Mouse (Mus musculus): ENCODE results near the gene Usp29. TPM values are rescaled to one million over a fixed set of nuclear protein-coding genes. Genes with fewer than 3 reads are reported as not detected.
"Not testable (repeated sequence)": the region's sequence is repeated elsewhere in the genome, so short reads cannot be mapped to it uniquely, and the experiment has no call there.

Usp29 gene
- polyA plus RNA-seq, 1 experiment = not detected

GRCm38 (mm10) chr7:6889871-6890270 is 159.5 kb downstream of the Usp29 start:
- TF ChIP-seq CTCF (IDR thresholded peaks at IDR 0.05; ENCODE audit: insufficient read depth, low read depth, low read length) = no peak
- no peak for TF ChIP-seq POLR2A (IDR thresholded peaks at IDR 0.05; ENCODE audit: insufficient read depth, low read depth, low read length)
- Histone ChIP-seq H3K4me1 (ENCODE audit: control insufficient read depth, insufficient read depth, low read length) (no peaks in the 10 kb centered on the region; the same call in 1 of the 2 replicates), H3K27ac (ENCODE audit: insufficient read depth, low read depth, low read length) (no peak overlapping the region), H3K4me3 (ENCODE audit: insufficient read depth, low read depth, low read length) (no peak overlapping the region)
- WGBS = 94% methylated on average over 5 of the region's 5 CpGs

- no peak overlapping the region for H3K27ac ChIP-seq (ENCODE audit: insufficient read depth, low read depth, low read length)
- H3K4me3 ChIP-seq (ENCODE audit: insufficient read depth, low read depth, low read length) = no peak overlapping the region
- no peaks in the 10 kb centered on the region; the same call in 1 of the 2 replicates for H3K4me1 ChIP-seq (ENCODE audit: control insufficient read depth, insufficient read depth, low read length)
- WGBS = 49% methylated on average over 3 of the region's 3 CpGs
- no peak for TF ChIP-seq CTCF (IDR thresholded peaks at IDR 0.05; ENCODE audit: insufficient read depth, low read depth, low read length)
- no peak for TF ChIP-seq POLR2A (IDR thresholded peaks at IDR 0.05; ENCODE audit: insufficient read depth, low read depth, low read length)
These were observed 160.8 kb downstream of the Usp29 start for GRCm38 (mm10) chr7:6891206-6891605.

- not testable (repeated sequence) for H3K27ac ChIP-seq (ENCODE audit: insufficient read depth, low read depth, low read length)
- WGBS = 84% methylated on average over 4 of the region's 4 CpGs
These were observed 166.6 kb downstream of the Usp29 start for GRCm38 (mm10) chr7:6897021-6897420.

GRCm38 (mm10) chr7:6900672-6901071 is 170.3 kb downstream of the Usp29 start:
- 94% methylated on average over 7 of the region's 7 CpGs for WGBS
- H3K4me3 ChIP-seq (ENCODE audit: insufficient read depth, low read depth, low read length) = no peak overlapping the region
- H3K4me1 ChIP-seq (ENCODE audit: control insufficient read depth, insufficient read depth, low read length) = no peaks in the 10 kb centered on the region
- no peak overlapping the region for H3K27ac ChIP-seq (ENCODE audit: insufficient read depth, low read depth, low read length)
- TF ChIP-seq POLR2A (IDR thresholded peaks at IDR 0.05; ENCODE audit: insufficient read depth, low read depth, low read length) (no peak), CTCF (IDR thresholded peaks at IDR 0.05; ENCODE audit: insufficient read depth, low read depth, low read length) (no peak)

More at GRCm38 (mm10) chr7:6897021-6897420, 166.6 kb downstream of the Usp29 start:
- H3K4me3 ChIP-seq (ENCODE audit: insufficient read depth, low read depth, low read length); H3K4me1 ChIP-seq (ENCODE audit: control insufficient read depth, insufficient read depth, low read length): not testable (repeated sequence)

GRCm38 (mm10) chr7:6903489-6903888 is 173.1 kb downstream of the Usp29 start:
- no peak overlapping the region for H3K4me3 ChIP-seq (ENCODE audit: insufficient read depth, low read depth, low read length)
- no peak for TF ChIP-seq POLR2A (IDR thresholded peaks at IDR 0.05; ENCODE audit: insufficient read depth, low read depth, low read length)
- TF ChIP-seq CTCF (IDR thresholded peaks at IDR 0.05; ENCODE audit: insufficient read depth, low read depth, low read length) = no peak
- no peaks in the 10 kb centered on the region for H3K4me1 ChIP-seq (ENCODE audit: control insufficient read depth, insufficient read depth, low read length)
- 78% methylated on average over 8 of the region's 8 CpGs for WGBS
- no peak overlapping the region for H3K27ac ChIP-seq (ENCODE audit: insufficient read depth, low read depth, low read length)

GRCm38 (mm10) chr7:6910527-6910926 is 180.1 kb downstream of the Usp29 start:
- WGBS = 85% methylated on average over 7 of the region's 7 CpGs
- TF ChIP-seq POLR2A (IDR thresholded peaks at IDR 0.05; ENCODE audit: insufficient read depth, low read depth, low read length) = no peak
- no peak for TF ChIP-seq CTCF (IDR thresholded peaks at IDR 0.05; ENCODE audit: insufficient read depth, low read depth, low read length)
- Histone ChIP-seq H3K4me1 (ENCODE audit: control insufficient read depth, insufficient read depth, low read length) (peaks cover 6% of the 10 kb centered on the region), H3K27ac (ENCODE audit: insufficient read depth, low read depth, low read length) (no peak overlapping the region), H3K4me3 (ENCODE audit: insufficient read depth, low read depth, low read length) (no peak overlapping the region)

GRCm38 (mm10) chr7:6911731-6912130 is 181.4 kb downstream of the Usp29 start:
- WGBS = 79% methylated on average over 5 of the region's 5 CpGs
- Histone ChIP-seq H3K4me1 (ENCODE audit: control insufficient read depth, insufficient read depth, low read length) (peaks cover 6% of the 10 kb centered on the region), H3K27ac (ENCODE audit: insufficient read depth, low read depth, low read length) (no peak overlapping the region), H3K4me3 (ENCODE audit: insufficient read depth, low read depth, low read length) (no peak overlapping the region)
- TF ChIP-seq CTCF (IDR thresholded peaks at IDR 0.05; ENCODE audit: insufficient read depth, low read depth, low read length) (no peak), POLR2A (IDR thresholded peaks at IDR 0.05; ENCODE audit: insufficient read depth, low read depth, low read length) (no peak)

- Histone ChIP-seq H3K4me1 (ENCODE audit: control insufficient read depth, insufficient read depth, low read length) (peaks cover 10% of the 10 kb centered on the region), H3K27ac (ENCODE audit: insufficient read depth, low read depth, low read length) (no peak overlapping the region), H3K4me3 (ENCODE audit: insufficient read depth, low read depth, low read length) (no peak overlapping the region; the same call in 1 of the 2 replicates)
- TF ChIP-seq POLR2A (IDR thresholded peaks at IDR 0.05; ENCODE audit: insufficient read depth, low read depth, low read length) = no peak
- no peak; the same call in 1 of the 2 replicates for TF ChIP-seq CTCF (IDR thresholded peaks at IDR 0.05; ENCODE audit: insufficient read depth, low read depth, low read length)
- WGBS = 21% methylated on average over 30 of the region's 30 CpGs
These were observed 183.3 kb downstream of the Usp29 start for GRCm38 (mm10) chr7:6913439-6914380.

GRCm38 (mm10) chr7:6917126-6917525 is 186.7 kb downstream of the Usp29 start:
- H3K27ac ChIP-seq (ENCODE audit: insufficient read depth, low read depth, low read length) = no peak overlapping the region
- 87% methylated on average over 5 of the region's 5 CpGs for WGBS
- no peak overlapping the region for H3K4me3 ChIP-seq (ENCODE audit: insufficient read depth, low read depth, low read length)
- peaks cover 10% of the 10 kb centered on the region for H3K4me1 ChIP-seq (ENCODE audit: control insufficient read depth, insufficient read depth, low read length)
- no peak for TF ChIP-seq CTCF (IDR thresholded peaks at IDR 0.05; ENCODE audit: insufficient read depth, low read depth, low read length)
- no peak for TF ChIP-seq POLR2A (IDR thresholded peaks at IDR 0.05; ENCODE audit: insufficient read depth, low read depth, low read length)
